Mouse (Mus musculus) heart, postnatal 0 days (tissue): ENCODE results near the gene Smarca2. TPM values are rescaled to one million over a fixed set of nuclear protein-coding genes. Genes with fewer than 3 reads are reported as not detected.

Source experiments
- ATAC-seq: fragments of 200-750 bp; cut with Nextera tagmentation; 2 replicates; pipeline ENCODE4 v1.8.0; 2017; ENCODE audit warnings: low read depth, moderate number of reproducible peaks, moderate library complexity; ENCODE audit not compliant: insufficient read depth
- DNase-seq: peaks from one replicate; pipeline ENCODE4 v3.0.0-alpha.2; 2016; ENCODE audit warnings: low spot score
- H3K27ac ChIP-seq: fragments of 300-500 bp; sonication (generic); 2 replicates; pipeline ENCODE4 v1.5.1; 2014; ENCODE audit warnings: low read depth, mild to moderate bottlenecking
- H3K27me3 ChIP-seq: fragments of 300-500 bp; sonication (generic); 2 replicates; pipeline ENCODE4 v1.6.1; 2014; ENCODE audit warnings: low read length, mixed read lengths; ENCODE audit not compliant: control insufficient read depth, insufficient read depth
- H3K36me3 ChIP-seq: fragments of 300-500 bp; sonication (generic); replicated peaks from 2 replicates; pipeline ENCODE4 v1.6.1; 2014; ENCODE audit warnings: low read length, mixed read lengths; ENCODE audit not compliant: control insufficient read depth, insufficient read depth
- H3K4me1 ChIP-seq: fragments of 300-500 bp; sonication (generic); 2 replicates; pipeline ENCODE4 v1.6.1; 2014; ENCODE audit warnings: antibody characterized with exemption; ENCODE audit not compliant: control insufficient read depth, insufficient read depth
- H3K4me2 ChIP-seq: fragments of 300-500 bp; sonication (generic); 2 replicates; pipeline ENCODE4 v1.6.1; 2014; ENCODE audit warnings: low read depth, mild to moderate bottlenecking, low read length, moderate library complexity
- H3K4me3 ChIP-seq: fragments of 300-500 bp; sonication (generic); 2 replicates; pipeline ENCODE4 v1.5.1; 2014; ENCODE audit warnings: low read depth, low read length
- H3K9ac ChIP-seq: fragments of 300-500 bp; sonication (generic); replicated peaks from 2 replicates; pipeline ENCODE4 v1.6.1; 2014; ENCODE audit warnings: low read depth, low read length, mixed read lengths
- H3K9me3 ChIP-seq: fragments of 300-500 bp; sonication (generic); replicated peaks from 2 replicates; pipeline ENCODE4 v1.6.1; 2016; ENCODE audit warnings: low read length; ENCODE audit not compliant: control insufficient read depth
- CTCF ChIP-seq: IDR thresholded peaks from 2 replicates; pipeline ENCODE4 v1.5.1; 2016; ENCODE audit warnings: antibody characterized with exemption, control low read depth, low read depth
- EP300 ChIP-seq: IDR thresholded peaks from 2 replicates; pipeline ENCODE4 v1.6.1; 2016; ENCODE audit warnings: antibody characterized with exemption, low read depth
- WGBS: fragments of 180-500 bp; shearing (Covaris S2); extraction: QIAGEN DNeasy Blood & Tissue Kit; methylation state at CpG from one replicate; pipeline ENCODE4 v1.1.7; 2014; 5-methylcytosine and 5-hydroxymethylcytosine counted together
- polyA plus RNA-seq: library from polyadenylated mRNA; unstranded; fragments of >200 nt; fragmentation: Nextera tagmentation; extraction: Ambion mirVana; gene quantifications from 2 replicates; pipeline ENCODE4 v1.2.1, GENCODE M21; 2015
- total RNA-seq: library from RNA; depleted of rRNA; stranded (reverse); fragments of >200 nt; gene quantifications from 2 replicates; pipeline ENCODE4 v1.2.3, GENCODE M21; 2014; ENCODE audit warnings: low replicate concordance

Gene Smarca2
- total and polyA plus RNA-seq, 2 experiments from 2014 or later = 21.7 to 50.1 TPM

- Histone ChIP-seq H3K27ac (peak overlapping the region; percentile 96), H3K4me3 (peak overlapping the region; percentile 77), H3K4me1 (peaks cover 11% of the 10 kb centered on the region), H3K4me2 (peak overlapping the region; percentile 99), H3K27me3 (no peaks in the 10 kb centered on the region), H3K9me3 (no peaks in the 10 kb centered on the region), H3K36me3 (no peaks in the 10 kb centered on the region), H3K9ac (peak overlapping the region; percentile 56)
- TF ChIP-seq EP300 (no peak), CTCF (no peak)
- 3% methylated on average over 36 of the region's 36 CpGs for WGBS
- peak; percentile 78 for DNase-seq
- peak; percentile 69 for ATAC-seq
Measured at GRCm38 (mm10) chr19:26603906-26604754, 720 bp upstream of the Smarca2 start.

GRCm38 (mm10) chr19:26605438-26606320 is 829 bp downstream of the Smarca2 start:
- H3K4me2 ChIP-seq = peak overlapping the region; percentile 99
- peak overlapping the region; percentile 77 for H3K4me3 ChIP-seq
- ATAC-seq (no peak), DNase-seq (peak; percentile 49)
- no peaks in the 10 kb centered on the region for H3K27me3 ChIP-seq
- peak overlapping the region; percentile 80 for H3K27ac ChIP-seq
- TF ChIP-seq CTCF = no peak
- TF ChIP-seq EP300 = no peak
- peaks cover 11% of the 10 kb centered on the region for H3K4me1 ChIP-seq
- H3K36me3 ChIP-seq = no peaks in the 10 kb centered on the region
- WGBS = under 1% methylated on average over 40 of the region's 44 CpGs
- no peaks in the 10 kb centered on the region for H3K9me3 ChIP-seq
- H3K9ac ChIP-seq = peak overlapping the region; percentile 65

- WGBS = 0% methylated on average over 59 of the region's 63 CpGs
- Histone ChIP-seq H3K4me1 (peaks cover 11% of the 10 kb centered on the region), H3K27me3 (no peaks in the 10 kb centered on the region), H3K36me3 (no peaks in the 10 kb centered on the region), H3K9me3 (no peaks in the 10 kb centered on the region), H3K27ac (peak overlapping the region; percentile 80), H3K4me2 (peak overlapping the region; percentile 99), H3K4me3 (peak overlapping the region; percentile 77), H3K9ac (peak overlapping the region; percentile 65)
- TF ChIP-seq CTCF = 0 out of 2 replicates have a peak, but pooled peaks have one; percentile 20
- no peak for TF ChIP-seq EP300
- DNase-seq = peak; percentile 66
- ATAC-seq = peak; percentile 31
Measured at GRCm38 (mm10) chr19:26606321-26607155, 1.7 kb downstream of the Smarca2 start.

- H3K27ac ChIP-seq = peak overlapping the region; percentile 80
- H3K9me3 ChIP-seq = no peaks in the 10 kb centered on the region
- no peaks in the 10 kb centered on the region for H3K27me3 ChIP-seq
- peak overlapping the region; percentile 77 for H3K4me3 ChIP-seq
- H3K9ac ChIP-seq = peak overlapping the region; percentile 65
- peak; percentile 31 for DNase-seq
- no peaks in the 10 kb centered on the region for H3K36me3 ChIP-seq
- H3K4me1 ChIP-seq = peaks cover 11% of the 10 kb centered on the region
- H3K4me2 ChIP-seq = peak overlapping the region; percentile 99
- no peak for TF ChIP-seq EP300
- TF ChIP-seq CTCF = no peak
- peak; percentile 19 for ATAC-seq
- 0% methylated on average over 42 of the region's 56 CpGs for WGBS
Measured at GRCm38 (mm10) chr19:26607156-26607536, 2.3 kb downstream of the Smarca2 start.
